Mouse (Mus musculus): ENCODE results near the gene Skint10.

Gene Skint10

GRCm38 (mm10) chr4:112774766-112775165, at the start of gene Skint10:
Gene Skint10, minus strand, starts transcription at chr4:112774866.
- DNase-seq (ENCODE audit: low read depth), result no peak

GRCm38 (mm10) chr4:112790646-112791045, 16.0 kb upstream of the Skint10 start:
- no peak for DNase-seq (ENCODE audit: low read depth)

Data from c-Kit-positive CD71-positive TER-119-negative erythroid progenitor cells, embryonic 14.5 days (primary cell).